Mouse (Mus musculus) hindbrain, embryonic 14.5 days (tissue): ENCODE data around the gene Gng12. TPM values are rescaled to one million over a fixed set of nuclear protein-coding genes. Genes with fewer than 3 reads are reported as not detected.

Experiments
- ATAC-seq: fragments of 200-750 bp; cut with Nextera tagmentation; 2 replicates; pipeline ENCODE4 v1.8.0; 2017; ENCODE audit warnings: moderate number of reproducible peaks, mild to moderate bottlenecking, moderate TSS enrichment, moderate library complexity; ENCODE audit not compliant: low FRiP score
- DNase-seq: peaks from one replicate; pipeline ENCODE4 v3.0.0-alpha.2; 2015; ENCODE audit warnings: low spot score
- H3K27ac ChIP-seq: fragments of 300-500 bp; sonication (generic); 2 replicates; pipeline ENCODE4 v1.5.1; 2014; ENCODE audit warnings: mild to moderate bottlenecking, moderate library complexity
- H3K27me3 ChIP-seq: fragments of 300-500 bp; sonication (generic); 2 replicates; pipeline ENCODE4 v1.6.1; 2014; ENCODE audit warnings: mild to moderate bottlenecking, low read length, mixed read lengths; ENCODE audit not compliant: control insufficient read depth, insufficient read depth
- H3K36me3 ChIP-seq: fragments of 300-500 bp; sonication (generic); replicated peaks from 2 replicates; pipeline ENCODE4 v1.6.1; 2014; ENCODE audit not compliant: control insufficient read depth, insufficient read depth
- H3K4me1 ChIP-seq: fragments of 300-500 bp; sonication (generic); replicated peaks from 2 replicates; pipeline ENCODE4 v1.6.1; 2014; ENCODE audit warnings: antibody characterized with exemption, low read length, mixed read lengths; ENCODE audit not compliant: control insufficient read depth, insufficient read depth
- H3K4me2 ChIP-seq: fragments of 300-500 bp; sonication (generic); replicated peaks from 2 replicates; pipeline ENCODE4 v1.6.1; 2014; ENCODE audit warnings: mild to moderate bottlenecking, moderate library complexity
- H3K4me3 ChIP-seq: fragments of 300-500 bp; sonication (generic); replicated peaks from 2 replicates; pipeline ENCODE4 v1.5.1; 2014; ENCODE audit warnings: mild to moderate bottlenecking, low read length
- H3K9ac ChIP-seq: fragments of 300-500 bp; sonication (generic); 2 replicates; pipeline ENCODE4 v1.6.1; 2014
- H3K9me3 ChIP-seq: fragments of 300-500 bp; sonication (generic); 2 replicates; pipeline ENCODE4 v1.6.1; 2016; ENCODE audit warnings: low read length; ENCODE audit not compliant: control insufficient read depth
- WGBS: fragments of 180-500 bp; shearing (Covaris S2); extraction: QIAGEN DNeasy Blood & Tissue Kit; methylation state at CpG from one replicate; pipeline ENCODE4 v1.1.7; 2014; 5-methylcytosine and 5-hydroxymethylcytosine counted together
- polyA plus RNA-seq: library from polyadenylated mRNA; unstranded; fragments of >200 nt; fragmentation: Nextera tagmentation; extraction: Ambion mirVana; gene quantifications from 2 replicates; pipeline ENCODE4 v1.2.1, GENCODE M21; 2014

Gene Gng12
- polyA plus RNA-seq, 1 experiment from 2014 or later = 71.2 TPM

- no peak overlapping the region for H3K4me3 ChIP-seq
- H3K9ac ChIP-seq = no peak overlapping the region
- H3K36me3 ChIP-seq = no peaks in the 10 kb centered on the region
- 34% methylated on average over 4 of the region's 4 CpGs for WGBS
- DNase-seq = no peak
- H3K9me3 ChIP-seq = no peaks in the 10 kb centered on the region
- no peaks in the 10 kb centered on the region for H3K27me3 ChIP-seq
- no peak overlapping the region for H3K27ac ChIP-seq
- no peaks in the 10 kb centered on the region for H3K4me1 ChIP-seq
- ATAC-seq = no peak
- no peak overlapping the region for H3K4me2 ChIP-seq
Measured at GRCm38 (mm10) chr6:66926269-66926668, 30.1 kb downstream of the Gng12 start.

DNA sequence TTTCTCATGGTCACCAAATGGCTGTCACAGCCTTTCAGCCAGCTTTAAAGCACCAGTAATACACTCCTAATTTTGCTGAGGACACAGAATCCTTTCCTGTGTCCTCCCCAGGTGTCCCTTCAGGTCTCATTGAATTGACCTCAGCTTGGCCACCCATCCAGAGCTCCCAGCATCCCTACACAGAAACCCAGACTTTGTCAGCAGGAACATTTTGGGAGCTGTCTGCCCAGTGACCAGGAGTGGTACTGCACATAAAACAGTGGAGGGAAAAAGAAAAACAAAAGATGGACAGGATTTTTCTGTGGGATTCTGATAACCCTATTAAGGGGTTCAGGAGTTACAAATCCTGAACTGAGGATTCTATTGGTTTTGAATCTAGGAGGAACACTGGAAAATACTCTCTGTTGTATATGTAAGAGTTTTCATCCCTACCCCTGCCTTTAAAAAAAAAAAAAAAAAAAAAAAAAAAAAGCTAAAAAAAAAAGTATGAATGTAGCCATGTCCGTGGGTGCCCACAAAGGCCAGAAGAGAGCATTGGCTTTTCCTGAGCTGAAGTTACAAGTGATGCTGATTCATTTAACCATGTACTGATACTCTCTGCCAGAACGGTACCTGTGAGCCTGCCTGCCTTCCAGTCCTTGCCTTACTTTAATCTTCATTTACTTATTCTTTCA lies 32.9 kb downstream of the Gng12 start:
- 76% methylated on average over 2 of the region's 2 CpGs for WGBS

GRCm38 (mm10) chr6:66929694-66930093 lies 33.5 kb downstream of the Gng12 start:
- DNase-seq (no peak), ATAC-seq (no peak)
- 52% methylated on average over 7 of the region's 7 CpGs for WGBS
- H3K4me2 ChIP-seq = no peak overlapping the region
- H3K36me3 ChIP-seq = no peaks in the 10 kb centered on the region
- H3K4me3 ChIP-seq = no peak overlapping the region
- H3K9ac ChIP-seq = no peak overlapping the region
- no peaks in the 10 kb centered on the region for H3K27me3 ChIP-seq
- H3K9me3 ChIP-seq = no peaks in the 10 kb centered on the region
- no peaks in the 10 kb centered on the region for H3K4me1 ChIP-seq
- no peak overlapping the region for H3K27ac ChIP-seq

More for the DNA sequence above, 32.9 kb downstream of the Gng12 start:
- Histone ChIP-seq H3K4me2 (no peak overlapping the region), H3K9ac (no peak overlapping the region), H3K36me3 (no peaks in the 10 kb centered on the region), H3K9me3 (no peaks in the 10 kb centered on the region), H3K4me1 (no peaks in the 10 kb centered on the region), H3K27me3 (no peaks in the 10 kb centered on the region), H3K4me3 (no peak overlapping the region), H3K27ac (no peak overlapping the region)
- ATAC-seq (no peak), DNase-seq (no peak)

DNA sequence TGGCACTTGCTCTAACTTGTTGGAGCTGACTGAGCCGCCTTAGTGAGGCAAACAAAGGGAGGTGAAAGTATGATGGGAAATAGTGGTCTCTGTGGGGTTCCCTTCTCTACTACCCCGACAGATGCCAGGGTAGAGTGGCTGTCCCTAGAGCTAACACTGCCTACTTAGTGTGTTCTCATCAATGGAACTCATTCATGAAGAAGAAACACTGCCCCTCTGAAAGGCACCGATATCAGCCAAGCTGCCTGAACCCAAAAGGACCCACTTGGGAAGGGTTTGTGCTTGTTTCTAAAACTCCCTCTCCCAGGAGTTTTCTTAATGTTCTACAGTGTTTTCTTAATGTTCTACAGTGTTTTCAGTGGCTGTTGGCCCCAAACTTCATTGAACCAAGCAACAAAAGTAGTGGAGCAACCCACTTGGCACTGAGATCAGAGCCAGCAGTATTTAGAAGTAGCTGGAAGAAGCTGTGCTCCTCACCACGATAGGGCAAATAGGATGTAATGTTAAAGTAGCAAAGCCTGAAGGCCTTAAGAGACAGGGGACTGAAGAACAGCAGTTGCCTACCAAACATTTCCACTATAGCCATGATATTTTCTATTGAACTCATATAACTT lies 36.1 kb downstream of the Gng12 start:
- H3K4me1 ChIP-seq = no peaks in the 10 kb centered on the region
- no peaks in the 10 kb centered on the region for H3K9me3 ChIP-seq
- no peaks in the 10 kb centered on the region for H3K27me3 ChIP-seq
- H3K9ac ChIP-seq = no peak overlapping the region
- H3K27ac ChIP-seq = no peak overlapping the region
- ATAC-seq = peak; percentile 73; the same call in 1 of the 2 replicates
- H3K36me3 ChIP-seq = no peaks in the 10 kb centered on the region
- 65% methylated on average over 4 of the region's 4 CpGs for WGBS
- H3K4me2 ChIP-seq = no peak overlapping the region
- no peak overlapping the region for H3K4me3 ChIP-seq
- no peak for DNase-seq

DNA sequence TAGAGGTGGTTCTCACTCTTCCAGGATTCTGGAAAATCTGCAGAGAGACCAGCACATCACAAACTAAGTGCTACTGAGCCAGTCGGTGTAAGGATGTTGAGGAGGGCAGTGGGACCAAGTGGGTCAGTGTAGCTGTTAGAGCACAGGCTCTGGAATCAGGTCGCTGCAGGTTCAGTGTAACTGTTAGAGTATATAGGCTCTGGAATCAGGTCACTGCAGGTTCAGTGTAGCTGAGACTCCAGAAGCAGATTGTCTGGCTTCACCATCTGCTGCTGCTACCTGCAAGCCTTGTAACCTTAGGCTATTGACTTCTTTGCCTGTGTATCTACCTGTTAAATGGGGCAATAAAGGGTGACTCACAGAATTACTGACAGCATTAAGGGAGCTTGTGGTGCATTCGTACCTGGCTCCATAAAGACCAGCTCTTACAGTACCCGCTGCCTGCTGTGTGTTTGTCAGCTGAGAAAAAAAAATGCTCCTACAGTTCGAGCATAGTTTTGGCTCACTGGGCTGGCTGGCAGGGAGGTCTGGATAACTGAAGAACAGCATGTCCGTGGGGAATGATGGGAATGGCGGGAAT lies 44.5 kb downstream of the Gng12 start:
- DNase-seq (no peak), ATAC-seq (no peak)
- no peak overlapping the region for H3K27ac ChIP-seq
- 0 out of 2 replicates have a peak, but pooled peaks cover 4% of the 10 kb centered on the region for H3K4me1 ChIP-seq
- WGBS = 69% methylated on average over 7 of the region's 7 CpGs
- H3K36me3 ChIP-seq = no peaks in the 10 kb centered on the region
- no peak overlapping the region for H3K4me3 ChIP-seq
- H3K27me3 ChIP-seq = no peaks in the 10 kb centered on the region
- H3K4me2 ChIP-seq = no peak overlapping the region
- no peaks in the 10 kb centered on the region for H3K9me3 ChIP-seq
- no peak overlapping the region for H3K9ac ChIP-seq

- 0 out of 2 replicates have a peak, but pooled peaks cover 4% of the 10 kb centered on the region for H3K4me1 ChIP-seq
- H3K27ac ChIP-seq = no peak overlapping the region
- H3K4me2 ChIP-seq = no peak overlapping the region
- DNase-seq (no peak), ATAC-seq (no peak)
- H3K4me3 ChIP-seq = no peak overlapping the region
- no peak overlapping the region for H3K9ac ChIP-seq
- no peaks in the 10 kb centered on the region for H3K36me3 ChIP-seq
- 70% methylated on average over 6 of the region's 6 CpGs for WGBS
- no peaks in the 10 kb centered on the region for H3K9me3 ChIP-seq
- H3K27me3 ChIP-seq = no peaks in the 10 kb centered on the region
Measured at GRCm38 (mm10) chr6:66941792-66942191, 45.6 kb downstream of the Gng12 start.

DNA sequence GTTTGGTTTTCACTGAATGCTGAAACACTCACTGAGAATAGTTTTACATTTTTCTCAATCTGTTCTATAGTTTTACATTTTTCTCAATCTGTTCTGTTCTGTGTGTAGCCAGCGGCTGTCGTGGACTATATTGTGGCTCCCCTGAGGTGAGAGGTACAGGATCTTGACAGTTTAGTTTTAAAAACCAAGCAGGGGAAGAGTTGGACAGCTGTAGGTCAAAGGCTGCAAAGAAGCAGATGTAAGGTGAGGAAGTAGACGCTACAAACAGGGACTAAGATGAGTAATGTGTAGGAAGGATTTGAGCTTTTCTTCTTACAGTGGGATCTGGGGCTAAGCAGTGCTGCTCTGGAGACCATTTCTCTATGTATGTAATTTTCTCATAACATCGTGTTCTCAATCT lies 46.6 kb downstream of the Gng12 start:
- H3K36me3 ChIP-seq = no peaks in the 10 kb centered on the region
- H3K9me3 ChIP-seq = no peaks in the 10 kb centered on the region
- no peak overlapping the region for H3K9ac ChIP-seq
- DNase-seq = no peak
- H3K4me1 ChIP-seq = 0 out of 2 replicates have a peak, but pooled peaks cover 4% of the 10 kb centered on the region
- H3K4me2 ChIP-seq = no peak overlapping the region
- H3K27ac ChIP-seq = no peak overlapping the region
- no peak for ATAC-seq
- WGBS = 75% methylated on average over 4 of the region's 4 CpGs
- H3K4me3 ChIP-seq = no peak overlapping the region
- no peaks in the 10 kb centered on the region for H3K27me3 ChIP-seq

DNA sequence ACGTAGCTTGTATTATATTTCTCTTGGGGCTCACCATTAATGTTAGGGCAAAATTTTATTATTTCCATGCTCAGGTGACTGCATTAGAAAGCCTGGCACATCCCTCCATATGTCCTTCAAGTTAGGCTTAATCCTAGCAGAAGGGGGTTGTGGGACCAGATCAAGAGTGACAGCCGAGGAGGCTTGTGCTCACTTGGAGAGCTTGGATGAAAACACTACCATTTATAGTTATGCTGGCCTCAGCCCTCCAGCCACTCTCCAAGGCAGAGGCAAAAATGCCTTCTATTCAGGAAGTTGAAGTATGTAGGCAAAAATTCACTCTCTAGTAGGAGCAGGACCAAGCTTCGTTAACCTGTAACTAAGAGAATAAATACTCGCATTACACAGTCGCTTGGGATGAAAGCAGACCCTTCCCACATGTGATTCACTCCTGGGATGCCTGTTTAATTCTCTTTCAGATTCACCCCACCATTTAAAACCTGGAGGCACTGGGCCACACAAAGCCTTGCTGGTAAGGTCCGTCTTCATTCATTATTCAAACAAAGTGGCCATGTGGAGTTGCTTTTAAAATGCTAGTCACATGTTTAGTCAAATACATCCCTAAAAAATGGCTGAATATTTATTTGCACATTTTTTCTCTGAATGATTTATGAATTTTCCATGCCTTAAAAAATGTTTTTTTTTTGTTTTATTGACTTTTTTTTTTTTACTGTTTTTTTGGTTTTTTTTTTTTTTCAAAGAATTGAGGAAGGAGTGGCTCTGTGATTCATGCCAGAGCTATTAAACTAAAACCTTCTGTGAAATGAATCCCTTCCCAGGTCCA lies 47.4 kb downstream of the Gng12 start:
- peak; percentile 34; the same call in 1 of the 2 replicates for ATAC-seq

More for the DNA sequence above, 47.4 kb downstream of the Gng12 start:
- Histone ChIP-seq H3K9me3 (no peaks in the 10 kb centered on the region), H3K9ac (no peak overlapping the region), H3K4me3 (no peak overlapping the region), H3K27ac (no peak overlapping the region), H3K4me1 (0 out of 2 replicates have a peak, but pooled peaks cover 4% of the 10 kb centered on the region), H3K27me3 (no peaks in the 10 kb centered on the region), H3K4me2 (no peak overlapping the region), H3K36me3 (no peaks in the 10 kb centered on the region)
- no peak for DNase-seq
- WGBS = 20% methylated on average over 6 of the region's 6 CpGs
